In genomic region chr7:100163506-100163905, GRCm38 (mm10) we compare ENCODE assay signal across 17 mouse cellular contexts.
"Had no signal": no experiment of that assay in that cellular context is flagged by ENCODE, and none has a peak within 500 bp of the region (broad histone marks: within the 10 kb centered on the region; RNA-seq: fewer than 3 reads in every experiment).

No protein-coding gene starts in this region.

- H3K4me2 ChIP-seq: kidney, embryonic 15.5 days; limb, embryonic 12.5 days; limb, embryonic 15.5 days; liver, embryonic 11.5 days; lung, embryonic 15.5 days; midbrain, embryonic 11.5 days had no signal

- DNase-seq: kidney, postnatal 10 days; kidney, postnatal 36 days; layer of hippocampus, postnatal 36 days; liver, postnatal 0 days; lung, postnatal 10 days; lung, postnatal 4 days; midbrain, embryonic 14.5 days; thymus, adult 18-20 months; thymus, postnatal 36 days had no signal

- H3K9ac ChIP-seq: kidney, embryonic 15.5 days; limb, embryonic 12.5 days; limb, embryonic 15.5 days; liver, embryonic 14.5 days; liver, postnatal 0 days; lung, embryonic 15.5 days had no signal

- H3K27ac ChIP-seq: kidney, embryonic 15.5 days; left cerebral cortex, adult 2 months; limb, embryonic 12.5 days; limb, embryonic 15.5 days; liver, embryonic 14.5 days; lung, embryonic 15.5 days had no signal

- ATAC-seq: liver, postnatal 0 days had no signal

- H3K27me3 ChIP-seq: kidney, embryonic 15.5 days; limb, embryonic 12.5 days; limb, embryonic 15.5 days; lung, embryonic 15.5 days had no signal

- H3K4me3 ChIP-seq: kidney, embryonic 15.5 days; left cerebral cortex, adult 2 months; limb, embryonic 12.5 days; limb, embryonic 15.5 days; lung, embryonic 15.5 days had no signal

- H3K9me3 ChIP-seq: kidney, embryonic 15.5 days; limb, embryonic 12.5 days; limb, embryonic 15.5 days; lung, embryonic 15.5 days had no signal

- H3K36me3 ChIP-seq: kidney, embryonic 15.5 days; limb, embryonic 12.5 days; limb, embryonic 15.5 days; lung, embryonic 15.5 days had no signal
